Mouse (Mus musculus) inflammation-experienced regulatory T-cells, adult 16 weeks (primary cell): ENCODE data around the gene Ehd1. TPM values are rescaled to one million over a fixed set of nuclear protein-coding genes. Genes with fewer than 3 reads are reported as not detected.

Experiments used
- polyA plus RNA-seq: library from polyadenylated mRNA; unstranded; fragments of 100-300 nt; shearing (Covaris generic); gene quantifications from one replicate; pipeline ENCODE4 v1.2.1, GENCODE M21; 2017

Ehd1 gene
- polyA plus RNA-seq = 25.5 TPM

DNA sequence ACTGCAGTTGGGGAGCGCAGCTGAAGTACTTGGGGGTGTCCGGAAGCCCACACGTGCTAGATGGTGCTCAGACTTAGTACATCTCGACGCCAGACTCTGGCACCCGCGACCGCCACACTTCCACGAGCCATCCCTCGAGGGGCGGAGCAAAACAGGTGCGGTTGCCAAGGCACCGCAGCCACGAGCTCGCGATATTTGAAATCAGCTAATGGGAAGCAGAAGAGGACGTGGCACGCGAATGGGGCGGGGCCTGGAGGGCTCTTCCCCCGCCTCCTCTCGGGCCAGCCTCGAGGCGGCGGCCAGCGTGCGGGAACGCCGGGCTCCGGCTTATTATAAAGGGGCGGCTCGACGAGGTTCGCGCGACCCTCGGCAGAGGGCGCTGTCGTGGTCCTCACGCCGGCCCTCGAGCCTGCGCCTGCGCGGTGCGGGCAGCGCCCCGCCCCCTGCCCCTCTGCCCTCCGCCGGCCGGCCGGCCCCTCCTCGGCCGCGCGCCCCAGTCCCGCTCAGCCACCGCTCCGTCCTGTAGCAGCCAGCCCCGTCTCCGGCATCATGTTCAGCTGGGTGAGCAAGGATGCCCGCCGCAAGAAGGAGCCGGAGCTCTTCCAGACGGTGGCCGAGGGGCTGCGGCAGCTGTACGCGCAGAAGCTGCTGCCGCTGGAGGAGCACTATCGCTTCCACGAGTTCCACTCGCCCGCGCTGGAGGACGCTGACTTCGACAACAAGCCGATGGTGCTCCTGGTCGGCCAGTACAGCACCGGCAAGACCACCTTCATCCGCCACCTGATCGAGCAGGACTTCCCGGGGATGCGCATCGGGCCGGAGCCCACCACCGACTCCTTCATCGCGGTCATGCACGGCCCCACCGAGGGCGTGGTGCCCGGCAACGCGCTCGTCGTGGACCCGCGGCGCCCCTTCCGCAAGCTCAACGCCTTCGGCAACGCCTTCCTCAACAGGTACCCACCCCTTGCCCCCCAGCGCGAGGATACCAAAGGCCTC, at the start of gene Ehd1:
Gene Ehd1, plus strand, starts transcription at position 300 of the 996 bp plus-strand sequence.

DNA sequence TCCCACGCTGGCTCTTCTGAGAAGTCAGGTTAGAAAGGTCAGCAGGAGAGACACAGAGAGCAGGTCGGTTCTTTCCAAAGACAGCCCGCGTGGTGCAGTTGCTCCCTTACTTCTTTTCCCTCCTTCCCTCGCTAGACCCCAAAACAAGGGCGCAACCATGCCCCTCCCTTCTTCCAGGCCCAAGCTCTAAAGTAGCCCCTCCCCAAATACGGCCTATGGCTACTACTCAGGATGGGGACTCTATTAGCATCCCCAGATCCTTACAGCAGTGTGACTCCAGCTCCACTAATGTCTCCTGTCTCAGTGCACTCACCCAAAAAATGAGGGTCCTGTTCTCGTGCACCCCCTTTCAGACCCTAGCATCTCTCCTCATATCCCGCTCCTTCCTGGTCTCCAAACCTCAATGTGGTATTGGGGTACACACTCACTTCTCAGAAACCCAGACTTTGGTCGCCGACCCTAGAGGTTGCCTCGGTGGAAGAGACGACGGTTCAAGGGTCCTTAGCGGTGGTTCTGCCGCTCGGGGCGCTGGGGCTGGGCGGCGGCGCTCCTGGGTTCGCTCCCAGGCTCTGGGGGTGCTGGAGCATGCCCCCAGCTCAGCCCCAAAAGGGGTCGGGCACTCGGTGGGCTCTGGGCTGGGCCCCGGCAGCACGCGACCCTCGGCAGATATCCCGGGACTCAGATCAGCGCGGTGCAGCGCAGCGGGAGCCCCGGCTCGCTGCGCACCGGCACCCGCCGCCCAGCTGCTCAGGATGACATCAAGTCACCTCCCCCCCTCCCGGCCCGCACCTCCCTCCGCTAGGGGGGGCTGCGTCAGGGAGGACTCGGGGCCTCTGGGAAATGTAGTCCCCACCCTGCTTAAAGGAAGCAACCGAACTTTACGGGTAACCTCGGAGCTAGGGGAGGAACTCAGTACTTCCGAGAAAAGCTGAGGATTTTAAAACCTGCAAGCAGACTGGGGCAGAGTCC, 41.2 kb upstream of the Ehd1 start, which contains the start of gene Ppp2r5b:
Gene Ppp2r5b, minus strand, starts transcription at position 789 of the 969 bp plus-strand sequence.

GRCm38 (mm10) chr19:6241274-6242107, 35.0 kb upstream of the Ehd1 start, which contains the start of gene Atg2a:
Atg2a (plus strand) TSS chr19:6241668.

GRCm38 (mm10) chr19:6306137-6306551, 29.6 kb downstream of the Ehd1 start, which contains the start of gene Cdc42bpg:
Cdc42bpg (plus strand) TSS chr19:6306456.

GRCm38 (mm10) chr19:6334673-6335457, 58.3 kb downstream of the Ehd1 start, which contains the start of gene Men1:
Men1 (plus strand) TSS chr19:6334979.

DNA sequence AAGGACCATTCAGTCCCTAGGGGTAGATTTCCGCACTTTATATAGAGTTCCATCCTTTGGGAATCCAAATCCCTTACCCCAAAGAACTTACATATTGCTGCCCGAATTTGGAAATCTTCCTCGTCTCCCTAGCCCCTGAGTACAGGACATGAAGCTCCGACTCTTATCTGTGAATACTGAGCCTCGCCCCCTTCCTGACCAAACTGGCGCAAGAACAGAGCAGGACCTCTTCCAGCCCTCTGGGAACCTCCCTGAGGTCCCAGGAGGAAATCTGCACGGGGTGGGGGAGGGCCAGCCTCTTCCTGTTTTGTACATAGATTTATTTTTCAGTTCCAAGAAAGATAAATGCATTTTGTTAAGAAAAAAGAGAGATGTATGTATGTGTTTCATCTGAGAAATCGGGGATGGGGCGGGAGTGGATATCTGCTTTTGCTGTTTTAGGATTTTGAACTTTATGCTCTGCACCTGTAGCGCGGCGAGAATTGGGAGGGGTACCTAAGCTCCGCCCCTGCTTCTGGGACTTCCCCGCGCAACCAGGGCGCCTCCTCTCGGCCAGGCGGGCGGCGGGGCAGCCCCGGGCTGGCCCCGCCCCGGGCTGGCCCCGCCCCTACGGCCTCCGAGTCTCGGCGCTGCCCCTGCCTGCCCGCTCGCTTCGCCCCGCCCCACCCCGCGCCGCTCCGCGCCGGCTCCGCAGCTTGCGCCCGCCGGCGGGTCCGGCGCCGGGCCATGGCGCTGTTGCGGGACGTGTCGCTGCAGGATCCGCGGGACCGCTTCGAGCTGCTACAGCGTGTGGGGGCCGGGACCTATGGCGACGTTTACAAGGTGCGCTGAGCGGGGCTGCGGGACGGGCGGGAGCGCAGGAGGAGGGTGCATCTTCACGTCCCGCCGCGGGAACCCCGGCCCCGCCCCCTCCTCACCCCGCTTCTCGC, 64.3 kb downstream of the Ehd1 start, which contains the start of gene Map4k2:
Gene Map4k2, plus strand, starts transcription at position 612 of the 929 bp plus-strand sequence.

Other genes starting within 250 kb of the Ehd1 start
- gene Syvn1, start 230.1 kb upstream of the Ehd1 start, polyA plus RNA-seq = 63.0 TPM
- gene Mrpl49, start 218.9 kb upstream of the Ehd1 start, polyA plus RNA-seq = 56.0 TPM
- 820 TPM for gene Fau, start 218.9 kb upstream of the Ehd1 start, polyA plus RNA-seq
- gene Znhit2, start 215.5 kb upstream of the Ehd1 start, polyA plus RNA-seq = 10.9 TPM
- gene Tm7sf2, start 208.4 kb upstream of the Ehd1 start, polyA plus RNA-seq = 20.5 TPM
- gene Vps51, start 199.5 kb upstream of the Ehd1 start, polyA plus RNA-seq = 98.9 TPM
- gene Tmem262, start 196.7 kb upstream of the Ehd1 start, polyA plus RNA-seq = not detected
- gene Gm28374, start 194.5 kb upstream of the Ehd1 start, polyA plus RNA-seq = 0.73 TPM
- 53.7 TPM for gene Zfpl1, start 191.8 kb upstream of the Ehd1 start, polyA plus RNA-seq
- 5.6 TPM for gene Cdca5, start 191.7 kb upstream of the Ehd1 start, polyA plus RNA-seq
- gene AC131692.1, start 182.3 kb upstream of the Ehd1 start, polyA plus RNA-seq = not detected
- gene Naaladl1, start 170.9 kb upstream of the Ehd1 start, polyA plus RNA-seq = not detected
- gene Sac3d1, start 158.1 kb upstream of the Ehd1 start, polyA plus RNA-seq = 2.7 TPM
- gene Snx15, start 148.4 kb upstream of the Ehd1 start, polyA plus RNA-seq = 43.1 TPM
- not detected for gene Batf2, start 135.7 kb upstream of the Ehd1 start, polyA plus RNA-seq
- gene Arl2, start 135.2 kb upstream of the Ehd1 start, polyA plus RNA-seq = 25.0 TPM
- 0.28 TPM for gene Majin, start 92.3 kb upstream of the Ehd1 start, polyA plus RNA-seq
- gene Gpha2, start 50.3 kb upstream of the Ehd1 start, polyA plus RNA-seq = not detected
- 14.8 TPM for gene Ppp2r5b, start 40.9 kb upstream of the Ehd1 start, polyA plus RNA-seq
- gene Atg2a, start 35.1 kb upstream of the Ehd1 start, polyA plus RNA-seq = 48.1 TPM
- 0.37 TPM for gene Cdc42bpg, start 29.7 kb downstream of the Ehd1 start, polyA plus RNA-seq
- 78.5 TPM for gene Men1, start 58.3 kb downstream of the Ehd1 start, polyA plus RNA-seq
- gene Map4k2, start 64.4 kb downstream of the Ehd1 start, polyA plus RNA-seq = 113 TPM
- 249 TPM for gene Sf1, start 87.0 kb downstream of the Ehd1 start, polyA plus RNA-seq
- gene Pygm, start 107.7 kb downstream of the Ehd1 start, polyA plus RNA-seq = 2.8 TPM
- gene Rasgrp2, start 122.6 kb downstream of the Ehd1 start, polyA plus RNA-seq = 104 TPM
- not detected for gene Nrxn2, start 142.0 kb downstream of the Ehd1 start, polyA plus RNA-seq